Mouse (Mus musculus): Measurements from ENCODE around the gene Rufy3.

The Rufy3 gene

GRCm38 (mm10) chr5:88629125-88629524 lies 64.3 kb downstream of the Rufy3 start:
- no peak for DNase-seq (ENCODE audit: low read depth)

- DNase-seq (ENCODE audit: low read depth) = no peak
These were observed 65.1 kb downstream of the Rufy3 start for GRCm38 (mm10) chr5:88629987-88630386.

- DNase-seq (ENCODE audit: low read depth) = peak; percentile 38
These were observed 66.0 kb downstream of the Rufy3 start for GRCm38 (mm10) chr5:88630883-88631282.

DNA sequence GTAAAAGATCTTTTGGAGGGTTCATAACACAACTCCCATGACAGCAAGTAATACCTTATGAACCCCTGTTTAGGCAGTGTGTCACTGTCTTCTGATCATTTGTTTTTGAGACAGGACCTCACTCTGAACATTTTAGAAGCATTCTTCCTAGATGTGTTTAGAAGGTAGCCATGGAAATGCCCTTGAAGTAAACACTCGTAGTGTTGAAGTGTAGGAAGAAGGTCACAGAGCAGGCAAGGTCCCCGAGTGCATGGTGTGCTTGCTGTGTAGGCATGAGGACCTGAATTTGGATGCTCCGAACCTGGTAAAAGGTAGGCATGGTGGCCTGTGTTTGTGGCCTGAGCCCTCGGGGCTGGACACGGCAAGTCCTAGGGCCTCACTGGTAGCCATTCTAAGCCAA lies 66.7 kb downstream of the Rufy3 start:
- no peak for DNase-seq (ENCODE audit: low read depth)

DNA sequence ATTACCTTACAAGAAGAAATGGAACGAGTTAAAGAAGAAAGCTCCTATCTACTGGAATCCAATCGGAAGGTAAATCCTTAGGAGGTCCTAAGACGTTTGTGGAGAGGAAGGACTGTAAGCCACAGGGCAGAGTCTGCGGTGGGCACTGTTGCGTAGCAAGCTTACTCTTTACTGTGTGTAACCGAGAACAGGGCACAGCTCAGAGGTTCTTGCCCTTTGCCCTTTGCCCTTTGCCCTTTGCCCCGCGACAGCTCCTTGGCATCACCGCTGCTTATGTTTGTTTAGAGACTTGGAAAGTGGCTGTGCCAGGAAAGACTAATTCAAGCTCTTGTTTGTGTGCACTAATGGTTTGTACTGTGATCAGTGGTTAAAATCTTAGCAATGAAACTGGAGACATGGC lies 67.6 kb downstream of the Rufy3 start:
- DNase-seq (ENCODE audit: low read depth) = no peak

DNA sequence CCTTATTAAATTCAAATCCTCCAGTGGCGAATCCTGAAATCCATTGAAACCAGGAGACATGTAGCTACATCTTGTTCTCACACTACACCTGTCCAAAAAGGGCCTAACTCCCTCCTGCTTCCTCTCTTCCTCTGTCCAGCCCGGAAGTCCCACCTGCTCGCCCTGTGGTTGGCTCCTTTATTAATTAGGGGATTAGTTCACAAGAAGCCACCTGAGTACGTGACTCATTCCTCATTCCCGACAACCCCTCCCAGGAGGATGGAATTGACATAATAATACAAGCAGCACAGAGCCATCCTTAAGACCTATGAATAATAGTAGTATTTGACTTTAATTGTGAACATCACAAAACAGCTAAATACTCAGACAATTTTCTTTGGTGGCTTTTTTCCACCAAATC lies 69.2 kb downstream of the Rufy3 start:
- no peak for DNase-seq (ENCODE audit: low read depth)

GRCm38 (mm10) chr5:88642786-88643185 lies 77.9 kb downstream of the Rufy3 start:
- no peak for DNase-seq (ENCODE audit: low read depth)

GRCm38 (mm10) chr5:88643491-88643890 lies 78.7 kb downstream of the Rufy3 start:
- no peak for DNase-seq (ENCODE audit: low read depth)

- DNase-seq (ENCODE audit: low read depth) = no peak
These were observed 80.1 kb downstream of the Rufy3 start for GRCm38 (mm10) chr5:88644901-88645300.

GRCm38 (mm10) chr5:88645405-88645804 lies 80.6 kb downstream of the Rufy3 start:
- DNase-seq (ENCODE audit: low read depth) = no peak

GRCm38 (mm10) chr5:88649250-88650173 lies 84.7 kb downstream of the Rufy3 start:
- no peak for DNase-seq (ENCODE audit: low read depth)

- no peak for DNase-seq (ENCODE audit: low read depth)
These were observed 87.7 kb downstream of the Rufy3 start for GRCm38 (mm10) chr5:88652589-88652988.

DNA sequence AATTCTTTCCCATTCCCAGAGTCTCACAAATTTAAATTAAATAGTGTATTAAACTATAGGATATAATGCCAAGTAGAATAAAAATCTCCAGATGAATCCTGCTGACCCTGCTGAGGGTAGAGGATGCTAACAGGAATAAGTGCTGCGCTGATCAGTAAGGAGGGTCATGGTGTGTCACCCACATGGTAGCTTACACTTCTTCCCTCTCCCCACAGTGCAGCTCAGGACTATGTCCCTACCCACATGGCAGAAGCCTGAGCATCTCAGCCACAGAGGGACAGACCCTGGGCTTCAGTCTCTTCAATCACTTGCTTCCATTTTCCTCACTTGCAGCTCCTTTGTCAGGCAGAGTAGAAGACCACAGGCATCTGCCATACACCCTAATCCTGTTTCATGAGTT lies 93.0 kb downstream of the Rufy3 start:
- no peak for DNase-seq (ENCODE audit: low read depth)

DNA sequence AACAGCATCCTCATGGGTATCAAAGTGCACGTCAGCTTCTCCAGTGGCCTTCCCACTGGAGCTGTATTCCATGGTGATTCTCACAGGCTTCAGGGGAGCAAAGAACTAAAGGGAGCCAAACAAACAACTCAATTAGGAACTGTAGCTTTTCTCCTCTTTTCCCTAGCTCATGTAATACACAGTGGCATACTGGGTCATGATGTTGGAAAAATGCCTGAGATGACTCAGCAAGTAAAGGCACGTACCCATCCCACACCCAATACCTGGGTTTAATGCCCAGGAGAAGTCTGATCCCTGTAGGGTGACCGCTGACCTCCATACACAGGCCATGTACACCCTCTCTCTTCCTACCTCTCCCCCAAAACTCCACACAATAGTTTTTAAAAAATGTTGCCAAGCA lies 98.3 kb downstream of the Rufy3 start:
- no peak for DNase-seq (ENCODE audit: low read depth)

- no peak for DNase-seq (ENCODE audit: low read depth)
These were observed 99.0 kb downstream of the Rufy3 start for GRCm38 (mm10) chr5:88663875-88664274.

DNA sequence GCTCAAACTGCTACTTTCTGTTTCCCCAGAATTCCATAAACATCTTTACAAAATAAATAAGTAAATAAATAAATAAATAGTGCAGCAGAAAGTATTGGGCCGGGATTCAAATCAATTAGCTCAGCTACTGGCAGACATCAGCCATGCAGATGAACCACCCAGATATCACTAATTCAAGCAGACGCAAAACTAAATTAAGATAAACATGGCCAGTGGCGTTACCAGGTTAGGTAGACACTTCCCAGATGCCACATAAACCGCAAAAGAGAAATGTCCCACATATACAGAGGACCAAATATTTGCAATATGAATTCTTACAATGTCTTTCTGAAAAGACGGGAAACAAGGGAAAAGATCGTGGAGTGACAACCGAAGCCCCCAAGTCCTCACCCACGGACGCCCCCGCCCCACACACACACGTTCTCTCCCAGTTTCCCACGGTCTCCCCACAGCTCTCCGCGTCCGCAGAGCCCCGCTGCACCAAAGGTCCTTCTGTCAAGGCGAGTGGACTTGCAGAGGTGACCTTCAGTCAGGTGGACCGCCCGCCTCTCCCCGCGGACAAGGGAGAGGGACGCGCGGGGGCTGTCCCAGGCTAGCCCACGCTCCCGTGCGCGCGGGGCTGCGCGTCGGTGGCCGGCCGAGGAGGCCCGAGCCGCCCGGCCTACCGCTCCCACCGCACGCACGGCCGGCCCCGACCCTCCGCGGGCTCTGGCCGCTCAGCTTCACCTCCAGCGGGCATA lies 110.0 kb downstream of the Rufy3 start:
- no peak for DNase-seq (ENCODE audit: low read depth)

DNA sequence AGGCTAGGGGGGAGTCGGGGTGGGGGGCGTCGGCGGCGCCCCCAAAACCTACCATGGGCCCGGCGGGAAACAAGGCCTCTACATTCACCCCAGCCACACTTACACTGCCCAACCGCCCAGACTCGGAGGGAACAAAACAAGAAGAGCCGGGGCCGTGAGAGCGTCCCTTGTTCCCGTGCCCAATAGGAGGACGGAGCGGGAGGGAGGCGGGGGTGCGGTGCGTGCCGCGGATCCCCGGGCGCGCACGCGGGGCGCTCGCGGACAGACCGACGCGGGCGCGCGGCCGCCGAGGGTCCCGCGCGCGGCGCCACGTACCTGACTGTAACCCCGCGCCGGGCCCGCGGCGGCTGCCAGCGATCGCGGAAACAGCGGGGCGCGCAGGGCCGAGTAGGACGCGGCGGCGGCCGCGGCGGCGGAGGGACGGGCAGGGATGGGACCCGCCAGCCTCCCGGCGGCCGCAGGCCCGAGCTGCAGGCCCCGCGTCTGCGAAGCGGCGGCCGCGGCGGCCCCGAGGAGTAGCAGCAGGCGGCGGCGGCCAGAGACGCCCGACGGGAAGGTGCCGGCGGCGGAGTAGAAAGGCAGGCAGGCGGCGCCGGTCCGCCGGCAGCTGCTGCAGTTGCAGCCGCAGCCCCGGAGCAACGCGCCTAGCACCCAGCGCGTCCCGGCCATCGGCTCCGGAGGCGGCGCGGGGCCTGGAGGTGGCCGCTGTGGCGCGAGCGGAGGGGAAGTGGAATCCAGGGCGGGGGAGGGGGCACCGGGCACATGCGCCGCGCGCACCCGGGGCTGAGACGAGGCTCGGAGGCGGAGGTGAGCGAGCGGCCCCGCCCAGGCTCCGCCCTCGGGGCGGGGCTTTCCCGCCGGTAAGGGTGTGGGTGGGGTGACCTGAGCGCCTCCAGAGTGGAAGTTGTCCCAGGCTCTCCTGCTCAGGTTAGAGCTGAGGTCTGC lies 110.9 kb downstream of the Rufy3 start, which contains the start of gene Grsf1:
TSS of gene Grsf1 (minus strand) at position 729 of the 945 bp plus-strand sequence.
- DNase-seq (ENCODE audit: low read depth) = peak; percentile 72

GRCm38 (mm10) chr5:88678929-88679328 lies 114.1 kb downstream of the Rufy3 start:
- no peak for DNase-seq (ENCODE audit: low read depth)

- DNase-seq (ENCODE audit: low read depth) = no peak
These were observed 114.5 kb downstream of the Rufy3 start for GRCm38 (mm10) chr5:88679341-88679740.

DNA sequence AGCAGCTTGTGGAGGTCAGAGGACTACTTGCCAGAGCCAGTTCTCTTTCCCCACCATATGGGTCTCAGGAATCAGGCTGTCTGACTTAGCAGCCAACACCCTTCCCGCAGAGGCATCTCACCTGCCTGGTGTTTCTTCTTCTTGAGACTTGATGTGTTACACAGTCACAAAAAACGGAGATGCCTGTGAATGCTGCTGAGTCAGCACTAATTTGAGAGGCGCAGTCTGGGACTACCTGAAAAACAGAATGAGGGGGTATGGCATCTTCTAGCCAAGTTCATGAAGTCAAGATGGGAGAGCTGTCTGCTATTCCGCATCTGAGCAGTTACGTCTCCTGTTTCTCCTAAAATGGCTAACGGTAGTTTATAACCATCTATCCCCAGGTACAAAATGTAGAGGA lies 115.7 kb downstream of the Rufy3 start:
- no peak for DNase-seq (ENCODE audit: low read depth)

- no peak for DNase-seq (ENCODE audit: low read depth)
These were observed 118.9 kb downstream of the Rufy3 start for GRCm38 (mm10) chr5:88683706-88684105.

DNA sequence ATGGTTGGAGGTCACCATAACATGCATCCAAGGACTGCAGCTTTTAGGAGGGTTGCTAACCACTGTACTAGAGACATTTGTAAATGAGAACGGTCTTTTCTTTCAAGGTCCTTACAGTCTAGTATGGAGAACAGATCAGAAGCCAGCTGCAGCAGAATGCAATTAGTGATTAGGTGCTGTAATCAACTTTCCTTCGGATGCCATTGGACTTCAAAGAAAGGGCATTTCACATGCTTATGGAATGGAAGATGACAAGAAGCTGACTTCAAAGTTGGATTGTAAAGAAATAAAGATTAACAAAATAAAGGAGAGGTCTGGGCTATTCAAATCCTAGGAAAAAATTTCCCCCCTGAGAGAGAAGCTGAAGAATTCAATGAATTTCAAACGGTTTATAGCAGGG lies 119.4 kb downstream of the Rufy3 start:
- DNase-seq (ENCODE audit: low read depth) = no peak

Measured in c-Kit-positive CD71-negative TER-119-negative erythroid progenitor cells, embryonic 14.5 days (primary cell).